ENCODE assay signal across 20 mouse cellular contexts in the genomic region with DNA sequence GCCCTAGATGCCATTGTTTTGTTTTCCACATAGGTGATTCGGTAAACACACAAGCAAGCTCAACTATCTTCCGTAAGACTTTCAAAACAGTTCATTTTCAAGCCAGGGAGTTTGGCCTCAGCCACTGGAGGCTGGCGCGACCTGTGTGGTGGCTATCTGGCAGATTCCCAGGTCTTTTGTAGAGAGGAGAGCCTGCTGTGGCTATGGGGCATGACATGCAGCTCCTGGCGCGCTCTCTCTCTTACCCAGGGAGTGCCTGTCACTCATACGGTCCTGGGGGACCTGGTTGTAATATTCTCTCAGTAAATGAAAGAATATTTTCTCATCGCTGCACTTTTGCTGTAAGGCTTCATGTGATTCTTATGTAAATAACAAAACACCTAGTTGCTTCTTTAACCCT. TPM values are rescaled to one million over a fixed set of nuclear protein-coding genes. Genes with fewer than 3 reads are reported as not detected.
DNase-seq lines count a peak whose midpoint lies in the region; ATAC-seq and TF ChIP-seq lines count a peak whose summit lies in the region.
"Had no signal": no experiment of that assay in that cellular context is flagged by ENCODE, and none has a peak within 500 bp of the region (broad histone marks: within the 10 kb centered on the region; RNA-seq: fewer than 3 reads in every experiment).

No protein-coding gene starts in this region.

- 0 out of 2 replicates have a peak overlapping the region, but pooled peaks have one; percentile 15 for H3K4me2 ChIP-seq in hindbrain, embryonic 13.5 days
- H3K4me2 ChIP-seq in hindbrain, embryonic 11.5 days (replicated peaks; ENCODE audit: low read depth, low read length) = no peak overlapping the region
- no peak overlapping the region for H3K4me2 ChIP-seq in midbrain, postnatal 0 days (ENCODE audit: low read depth, low read length, poor library complexity, severe bottlenecking)
- H3K4me2 ChIP-seq: embryonic facial prominence, embryonic 15.5 days had no signal

- peak; percentile 32 to 42 for DNase-seq in cerebellum, postnatal 14 days
- no peak for DNase-seq in cerebellum, adult 8-10 months
- no peak for DNase-seq in hindbrain, embryonic 11.5 days (ENCODE audit: low spot score)
- DNase-seq in right cerebral cortex, postnatal 10 days (ENCODE audit: low spot score in 2 of 2) = peak; percentile 21 to 29
- no peak for DNase-seq in right cerebral cortex, adult 2 months (ENCODE audit: low spot score in 2 of 2)
- peak; percentile 42 for DNase-seq in midbrain, postnatal 0 days (ENCODE audit: low spot score)
- DNase-seq in heart, postnatal 36 days = no peak
- DNase-seq: B cell, adult 2 months; cerebellum, adult 11 months; gastrocnemius, postnatal 10 days; heart, adult 2 months; kidney, adult 9 months; kidney, postnatal 4 days; liver, postnatal 0 days; lung, postnatal 14 days; right cerebral cortex, postnatal 14 days had no signal

- peak; percentile 73; the same call in 1 of the 2 replicates for ATAC-seq in hindbrain, embryonic 13.5 days (ENCODE audit: low FRiP score)
- ATAC-seq in hindbrain, embryonic 11.5 days (ENCODE audit: low FRiP score) = no peak
- ATAC-seq in midbrain, postnatal 0 days (ENCODE audit: low FRiP score) = no peak
- ATAC-seq: activated CD4-positive, CD25-positive, alpha-beta regulatory T cell, adult 4 months; liver, postnatal 0 days had no signal

- no peak overlapping the region for H3K27ac ChIP-seq in hindbrain, embryonic 13.5 days
- H3K27ac ChIP-seq in hindbrain, embryonic 11.5 days (ENCODE audit: low read depth, low read length) = no peak overlapping the region
- no peak overlapping the region for H3K27ac ChIP-seq in midbrain, postnatal 0 days (ENCODE audit: low read depth, low read length)
- H3K27ac ChIP-seq: embryonic facial prominence, embryonic 15.5 days; heart, adult 2 months had no signal

- no peak overlapping the region for H3K9ac ChIP-seq in hindbrain, embryonic 13.5 days
- no peak overlapping the region for H3K9ac ChIP-seq in hindbrain, embryonic 11.5 days (ENCODE audit: low read depth, low read length)
- H3K9ac ChIP-seq in midbrain, postnatal 0 days (replicated peaks; ENCODE audit: low read length, poor library complexity, severe bottlenecking) = no peak overlapping the region
- H3K9ac ChIP-seq: embryonic facial prominence, embryonic 15.5 days; liver, postnatal 0 days had no signal

- H3K36me3 ChIP-seq in hindbrain, embryonic 13.5 days = no peaks in the 10 kb centered on the region
- no peaks in the 10 kb centered on the region for H3K36me3 ChIP-seq in hindbrain, embryonic 11.5 days (ENCODE audit: control insufficient read depth, insufficient read depth, low read length)
- H3K36me3 ChIP-seq in midbrain, postnatal 0 days (ENCODE audit: insufficient read depth, low read length) = no peaks in the 10 kb centered on the region
- H3K36me3 ChIP-seq: embryonic facial prominence, embryonic 15.5 days had no signal

- no peaks in the 10 kb centered on the region for H3K9me3 ChIP-seq in hindbrain, embryonic 13.5 days
- no peaks in the 10 kb centered on the region for H3K9me3 ChIP-seq in hindbrain, embryonic 11.5 days (ENCODE audit: control insufficient read depth, low read length)
- no peaks in the 10 kb centered on the region for H3K9me3 ChIP-seq in midbrain, postnatal 0 days (ENCODE audit: low read length)
- H3K9me3 ChIP-seq: embryonic facial prominence, embryonic 15.5 days; megakaryocyte, embryonic 14.5 days had no signal

- 40% methylated on average over 8 of the region's 8 CpGs for WGBS in hindbrain, embryonic 13.5 days
- 33% methylated on average over 8 of the region's 8 CpGs for WGBS in hindbrain, embryonic 11.5 days
- WGBS in midbrain, postnatal 0 days = 28% methylated on average over 8 of the region's 8 CpGs

- no peak overlapping the region for H3K4me3 ChIP-seq in hindbrain, embryonic 13.5 days
- no peak overlapping the region for H3K4me3 ChIP-seq in hindbrain, embryonic 11.5 days (ENCODE audit: low read depth, low read length)
- H3K4me3 ChIP-seq in midbrain, postnatal 0 days (ENCODE audit: low read depth, low read length) = no peak overlapping the region
- H3K4me3 ChIP-seq: embryonic facial prominence, embryonic 15.5 days; heart, adult 2 months; megakaryocyte, embryonic 14.5 days had no signal

- H3K27me3 ChIP-seq in hindbrain, embryonic 13.5 days = no peaks in the 10 kb centered on the region
- H3K27me3 ChIP-seq in hindbrain, embryonic 11.5 days (ENCODE audit: control insufficient read depth, insufficient read depth, low read length) = no peaks in the 10 kb centered on the region
- no peaks in the 10 kb centered on the region for H3K27me3 ChIP-seq in midbrain, postnatal 0 days (ENCODE audit: insufficient read depth, low read length)

- intact Hi-C loops in heart, postnatal 36 days (cut with DNase I) = loop anchor here (2.0 to 10.0 kb wide), 2 partner anchors 145 to 1169 kb away; no protein-coding TSS in a partner anchor

- TF ChIP-seq CTCF in midbrain, postnatal 0 days (IDR thresholded peaks at IDR 0.05) = no peak

- no peaks in the 10 kb centered on the region for H3K4me1 ChIP-seq in hindbrain, embryonic 13.5 days (replicated peaks)
- no peaks in the 10 kb centered on the region for H3K4me1 ChIP-seq in hindbrain, embryonic 11.5 days (replicated peaks; ENCODE audit: control insufficient read depth, insufficient read depth, low read length)
- no peaks in the 10 kb centered on the region for H3K4me1 ChIP-seq in midbrain, postnatal 0 days (ENCODE audit: insufficient read depth, low read length)
- H3K4me1 ChIP-seq: embryonic facial prominence, embryonic 15.5 days had no signal

RNA-seq across cellular contexts. Expression of gene Gpr50, which starts 13.5 kb away (rescaled TPM):
- 1.7 and 2.6 TPM in 2 replicates for polyA plus RNA-seq in hindbrain, embryonic 13.5 days (2015; fragmentation: Nextera tagmentation; extraction: Ambion mirVana)
- polyA plus RNA-seq in hindbrain, embryonic 11.5 days (2014; fragmentation: Nextera tagmentation; extraction: Ambion mirVana) = 1.3 and 1.4 TPM in 2 replicates
- total RNA-seq in midbrain, postnatal 0 days (2014; rRNA removed) = 2.2 and 3.1 TPM in 2 replicates
- 4.5 and 5.5 TPM in 2 replicates for polyA plus RNA-seq in midbrain, postnatal 0 days (2015; fragmentation: Nextera tagmentation; extraction: Ambion mirVana)
- not detected for total RNA-seq in heart, postnatal 36 days (2021)
- total RNA-seq: heart, adult 2 months had no signal
- polyA plus RNA-seq: activated CD4-positive, CD25-positive, alpha-beta regulatory T cell, adult 4 months; heart, adult 2 months; liver, postnatal 0 days had no signal

Comparison
In these comparisons a context has a peak if more than half of its experiments do, and no peak if none do; other contexts are left out.
1. DNase-seq: peak in cerebellum, postnatal 14 days (2 of 2), right cerebral cortex, postnatal 10 days (2 of 2) and midbrain, postnatal 0 days (single experiment); none in cerebellum, adult 8-10 months (single experiment), hindbrain, embryonic 11.5 days (single experiment), right cerebral cortex, adult 2 months (0 of 2) and heart, postnatal 36 days (0 of 2).